Mouse (Mus musculus): ENCODE results near the gene Pkmyt1. TPM values are rescaled to one million over a fixed set of nuclear protein-coding genes. Genes with fewer than 3 reads are reported as not detected.

Gene Pkmyt1
- 28.8 and 34.7 TPM in 2 replicates for polyA plus RNA-seq (2015; fragmentation: Nextera tagmentation; extraction: Ambion mirVana)

GRCm38 (mm10) chr17:23725999-23726757, at the start of gene Pkmyt1:
Gene Pkmyt1 (plus strand): TSS chr17:23726336.
- Histone ChIP-seq H3K4me3 (replicated peaks) (peak within 1 kb of the TSS; percentile 79), H3K9ac (peak within 1 kb of the TSS; percentile 81), H3K9me3 (replicated peaks) (no peaks in the 10 kb centered on the region), H3K4me2 (peak within 1 kb of the TSS; percentile 76), H3K27ac (replicated peaks) (peak within 1 kb of the TSS; percentile 90), H3K27me3 (peaks cover 5% of the 10 kb centered on the region; the same call in 1 of the 2 replicates), H3K36me3 (replicated peaks) (no peaks in the 10 kb centered on the region), H3K4me1 (replicated peaks) (peaks cover 30% of the 10 kb centered on the region)
- ATAC-seq (ENCODE audit: insufficient read depth), result peak; percentile 88
- 2% methylated on average over 72 of the region's 73 CpGs for WGBS (ENCODE audit: insufficient replicate concordance)

GRCm38 (mm10) chr17:23676473-23677031, 49.6 kb upstream of the Pkmyt1 start:
- ATAC-seq (ENCODE audit: insufficient read depth), result no peak
- WGBS (ENCODE audit: insufficient replicate concordance), result under 1% methylated on average over 37 of the region's 37 CpGs

GRCm38 (mm10) chr17:23677236-23677679, 48.9 kb upstream of the Pkmyt1 start, which contains the start of gene Tnfrsf12a:
Gene Tnfrsf12a (minus strand): TSS chr17:23677468.
- under 1% methylated on average over 34 of the region's 34 CpGs for WGBS (ENCODE audit: insufficient replicate concordance)
- peaks cover 81% of the 10 kb centered on the region for H3K27me3 ChIP-seq
- no peaks in the 10 kb centered on the region for H3K36me3 ChIP-seq (replicated peaks)
- H3K4me2 ChIP-seq, result peak within 1 kb of the TSS; percentile 92
- H3K9me3 ChIP-seq (replicated peaks), result no peaks in the 10 kb centered on the region
- H3K4me1 ChIP-seq (replicated peaks), result peaks cover 55% of the 10 kb centered on the region
- peak within 1 kb of the TSS; percentile 42; the same call in 1 of the 2 replicates for H3K9ac ChIP-seq
- peak within 1 kb of the TSS; percentile 63 for H3K4me3 ChIP-seq (replicated peaks)
- peak; percentile 20; the same call in 1 of the 2 replicates for ATAC-seq (ENCODE audit: insufficient read depth)
- H3K27ac ChIP-seq (replicated peaks), result no peak within 1 kb of the TSS

More at GRCm38 (mm10) chr17:23676473-23677031, 49.6 kb upstream of the Pkmyt1 start:
- Histone ChIP-seq H3K9me3 (replicated peaks) (no peaks in the 10 kb centered on the region), H3K4me3 (replicated peaks) (peak overlapping the region; percentile 63), H3K9ac (peak overlapping the region; percentile 42; the same call in 1 of the 2 replicates), H3K4me2 (peak overlapping the region; percentile 92), H3K4me1 (replicated peaks) (peaks cover 55% of the 10 kb centered on the region), H3K27ac (replicated peaks) (no peak overlapping the region), H3K36me3 (replicated peaks) (no peaks in the 10 kb centered on the region), H3K27me3 (peaks cover 74% of the 10 kb centered on the region)

- H3K4me2 ChIP-seq, result peak within 1 kb of the TSS; percentile 35
- peaks cover 100% of the 10 kb centered on the region for H3K27me3 ChIP-seq
- H3K4me3 ChIP-seq (replicated peaks), result no peak within 1 kb of the TSS; the same call in 1 of the 2 replicates
- peaks cover 42% of the 10 kb centered on the region for H3K4me1 ChIP-seq (replicated peaks)
- no peaks in the 10 kb centered on the region for H3K36me3 ChIP-seq (replicated peaks)
- ATAC-seq (ENCODE audit: insufficient read depth), result no peak
- H3K27ac ChIP-seq (replicated peaks), result no peak within 1 kb of the TSS
- WGBS (ENCODE audit: insufficient replicate concordance), result 6% methylated on average over 38 of the region's 38 CpGs
- H3K9ac ChIP-seq, result no peak within 1 kb of the TSS
- H3K9me3 ChIP-seq (replicated peaks), result no peaks in the 10 kb centered on the region
Observed at GRCm38 (mm10) chr17:23679127-23679835, 46.9 kb upstream of the Pkmyt1 start, which contains the start of gene Cldn6. Gene Cldn6 (plus strand): TSS chr17:23679249.

GRCm38 (mm10) chr17:23680336-23680735, 45.8 kb upstream of the Pkmyt1 start:
- Histone ChIP-seq H3K36me3 (replicated peaks) (no peaks in the 10 kb centered on the region), H3K4me3 (replicated peaks) (no peak overlapping the region), H3K9me3 (replicated peaks) (no peaks in the 10 kb centered on the region), H3K4me1 (replicated peaks) (peaks cover 31% of the 10 kb centered on the region), H3K4me2 (no peak overlapping the region), H3K9ac (no peak overlapping the region), H3K27me3 (peaks cover 100% of the 10 kb centered on the region), H3K27ac (replicated peaks) (no peak overlapping the region)
- no peak for ATAC-seq (ENCODE audit: insufficient read depth)
- 36% methylated on average over 9 of the region's 9 CpGs for WGBS (ENCODE audit: insufficient replicate concordance)

GRCm38 (mm10) chr17:23681086-23681485, 45.0 kb upstream of the Pkmyt1 start:
- H3K27me3 ChIP-seq, result peaks cover 94% of the 10 kb centered on the region
- no peak overlapping the region for H3K9ac ChIP-seq
- no peaks in the 10 kb centered on the region for H3K36me3 ChIP-seq (replicated peaks)
- no peak overlapping the region for H3K4me2 ChIP-seq
- no peak overlapping the region for H3K4me3 ChIP-seq (replicated peaks)
- no peak overlapping the region for H3K27ac ChIP-seq (replicated peaks)
- peaks cover 24% of the 10 kb centered on the region for H3K4me1 ChIP-seq (replicated peaks)
- no peak for ATAC-seq (ENCODE audit: insufficient read depth)
- no peaks in the 10 kb centered on the region for H3K9me3 ChIP-seq (replicated peaks)
- 52% methylated on average over 10 of the region's 10 CpGs for WGBS (ENCODE audit: insufficient replicate concordance)

GRCm38 (mm10) chr17:23682092-23682491, 44.0 kb upstream of the Pkmyt1 start:
- Histone ChIP-seq H3K9ac (no peak overlapping the region), H3K4me3 (replicated peaks) (no peak overlapping the region), H3K9me3 (replicated peaks) (no peaks in the 10 kb centered on the region), H3K36me3 (replicated peaks) (no peaks in the 10 kb centered on the region), H3K27me3 (peaks cover 84% of the 10 kb centered on the region), H3K4me2 (no peak overlapping the region), H3K4me1 (replicated peaks) (peaks cover 14% of the 10 kb centered on the region), H3K27ac (replicated peaks) (no peak overlapping the region)
- 43% methylated on average over 4 of the region's 4 CpGs for WGBS (ENCODE audit: insufficient replicate concordance)
- ATAC-seq (ENCODE audit: insufficient read depth), result no peak

- no peak overlapping the region for H3K4me2 ChIP-seq
- H3K4me3 ChIP-seq (replicated peaks), result no peak overlapping the region
- 46% methylated on average over 3 of the region's 3 CpGs for WGBS (ENCODE audit: insufficient replicate concordance)
- no peak for ATAC-seq (ENCODE audit: insufficient read depth)
- no peaks in the 10 kb centered on the region for H3K36me3 ChIP-seq (replicated peaks)
- H3K4me1 ChIP-seq (replicated peaks), result peaks cover 9% of the 10 kb centered on the region
- no peaks in the 10 kb centered on the region for H3K9me3 ChIP-seq (replicated peaks)
- peaks cover 79% of the 10 kb centered on the region for H3K27me3 ChIP-seq
- no peak overlapping the region for H3K27ac ChIP-seq (replicated peaks)
- H3K9ac ChIP-seq, result no peak overlapping the region
Observed at GRCm38 (mm10) chr17:23682530-23682929, 43.6 kb upstream of the Pkmyt1 start.

GRCm38 (mm10) chr17:23683226-23683625, 42.9 kb upstream of the Pkmyt1 start:
- Histone ChIP-seq H3K27me3 (peaks cover 72% of the 10 kb centered on the region), H3K9me3 (replicated peaks) (no peaks in the 10 kb centered on the region), H3K4me3 (replicated peaks) (no peak overlapping the region), H3K27ac (replicated peaks) (no peak overlapping the region), H3K9ac (no peak overlapping the region), H3K4me1 (replicated peaks) (0 out of 2 replicates have a peak, but pooled peaks cover 4% of the 10 kb centered on the region), H3K36me3 (replicated peaks) (no peaks in the 10 kb centered on the region), H3K4me2 (no peak overlapping the region)
- ATAC-seq (ENCODE audit: insufficient read depth), result no peak
- 24% methylated on average over 15 of the region's 15 CpGs for WGBS (ENCODE audit: insufficient replicate concordance)

GRCm38 (mm10) chr17:23683856-23684672, 42.1 kb upstream of the Pkmyt1 start, which contains the start of gene Cldn9:
Gene Cldn9 (minus strand): TSS chr17:23684026.
- H3K4me2 ChIP-seq, result no peak within 1 kb of the TSS
- no peak for ATAC-seq (ENCODE audit: insufficient read depth)

More at GRCm38 (mm10) chr17:23683856-23684672, 42.1 kb upstream of the Pkmyt1 start, which contains the start of gene Cldn9:
- H3K4me1 ChIP-seq (replicated peaks), result 0 out of 2 replicates have a peak, but pooled peaks cover 4% of the 10 kb centered on the region
- no peak within 1 kb of the TSS for H3K27ac ChIP-seq (replicated peaks)
- H3K9me3 ChIP-seq (replicated peaks), result no peaks in the 10 kb centered on the region
- peaks cover 64% of the 10 kb centered on the region for H3K27me3 ChIP-seq
- 28% methylated on average over 15 of the region's 15 CpGs for WGBS (ENCODE audit: insufficient replicate concordance)
- H3K4me3 ChIP-seq (replicated peaks), result no peak within 1 kb of the TSS
- H3K9ac ChIP-seq, result no peak within 1 kb of the TSS
- no peaks in the 10 kb centered on the region for H3K36me3 ChIP-seq (replicated peaks)

All from liver, embryonic 15.5 days (tissue).